In the genomic region with DNA sequence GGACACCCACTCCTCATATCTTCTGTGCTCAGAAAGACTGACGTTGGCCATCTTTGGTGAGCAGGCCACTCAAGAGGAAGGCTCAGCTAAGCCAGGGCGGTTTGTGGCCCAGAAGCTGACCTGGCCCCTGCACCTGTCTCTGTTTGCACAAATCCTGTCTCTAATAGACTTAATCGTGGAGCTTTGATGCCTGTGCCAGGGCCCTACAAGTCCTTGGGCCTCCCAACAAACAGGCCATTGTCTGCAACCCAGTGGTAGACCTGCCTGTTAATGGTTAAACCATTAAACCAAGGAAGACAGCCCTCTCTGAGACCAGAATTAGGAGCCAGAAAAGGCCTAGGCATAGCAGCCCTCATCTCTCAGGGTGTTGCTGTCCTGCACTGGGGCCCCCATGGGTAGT, we compare ENCODE assay signal across 15 mouse cellular contexts. TPM values are rescaled to one million over a fixed set of nuclear protein-coding genes. Genes with fewer than 3 reads are reported as not detected.
"Had no signal": no experiment of that assay in that cellular context is flagged by ENCODE, and none has a peak within 500 bp of the region (broad histone marks: within the 10 kb centered on the region; RNA-seq: fewer than 3 reads in every experiment).

No protein-coding gene starts in this region.

- H3K36me3 ChIP-seq: limb, embryonic 13.5 days; midbrain, embryonic 10.5 days; neural tube, embryonic 12.5 days had no signal

- H3K9ac ChIP-seq: limb, embryonic 13.5 days; liver, embryonic 14.5 days; neural tube, embryonic 12.5 days had no signal

- DNase-seq: kidney, adult 11 months; kidney, postnatal 14 days; left cerebral cortex, postnatal 4 days; lung, postnatal 4 days; midbrain, embryonic 14.5 days; right cerebral cortex, postnatal 4 days; thymus, postnatal 4 days had no signal

- H3K4me1 ChIP-seq: limb, embryonic 13.5 days; midbrain, embryonic 10.5 days; neural tube, embryonic 12.5 days had no signal

- H3K4me2 ChIP-seq: limb, embryonic 13.5 days; neural tube, embryonic 12.5 days had no signal

- H3K27ac ChIP-seq: hindbrain, postnatal 0 days; limb, embryonic 13.5 days; liver, embryonic 14.5 days; midbrain, embryonic 10.5 days; neural tube, embryonic 12.5 days had no signal

- H3K27me3 ChIP-seq: limb, embryonic 13.5 days; neural tube, embryonic 12.5 days had no signal

- H3K4me3 ChIP-seq: limb, embryonic 13.5 days; midbrain, embryonic 10.5 days; neural tube, embryonic 12.5 days had no signal

- H3K9me3 ChIP-seq: limb, embryonic 13.5 days; midbrain, embryonic 10.5 days; neural tube, embryonic 12.5 days had no signal

- ATAC-seq: hindbrain, postnatal 0 days; lung, postnatal 0 days had no signal

RNA-seq across cellular contexts. Expression of gene Th, which starts 1.5 kb away (rescaled TPM):
- polyA plus RNA-seq: liver, adult 2 months; spleen, adult 2 months had no signal

RNA-seq across cellular contexts. Expression of gene Ascl2, which starts 36.6 kb away (rescaled TPM):
- polyA plus RNA-seq: liver, adult 2 months had no signal
